Mouse (Mus musculus) heart, postnatal 25 days (tissue): ENCODE measurements around the gene Reg4. TPM values are rescaled to one million over a fixed set of nuclear protein-coding genes. Genes with fewer than 3 reads are reported as not detected.
A peak's percentile ranks its signal among the peaks of the same experiment; 100 is the strongest.

Experiments used
- DNase-seq: peaks from one replicate; pipeline ENCODE4 v3.0.0; 2022; ENCODE audit warnings: low spot score
- intact Hi-C: fragments of 180-260 bp; cut with DNase I; formaldehyde crosslinking; loops from one replicate; pipeline ENCODE4 v1.15.1; 2025
- total RNA-seq, 2 experiments: library from RNA; stranded (reverse); gene quantifications; 2 replicates each; pipeline ENCODE4 v1.2.3; 2021

The Reg4 gene
- total RNA-seq, 2 experiments from 2014 or later: not detected

- intact Hi-C loops: no loop called here
- DNase-seq: no peak
These were observed 51.9 kb downstream of the Reg4 start for GRCm38 (mm10) chr3:98273623-98274398.

GRCm38 (mm10) chr3:98279682-98280081 lies 57.7 kb downstream of the Reg4 start:
- no peak for DNase-seq
- intact Hi-C loops: no loop called here

- intact Hi-C loops: no loop called here
- DNase-seq: peak; percentile 54
These were observed 58.4 kb downstream of the Reg4 start, which contains the start of gene Hmgcs2 for GRCm38 (mm10) chr3:98280204-98280932. Gene Hmgcs2, plus strand, starts transcription at chr3:98280435.

GRCm38 (mm10) chr3:98280933-98281678 lies 59.1 kb downstream of the Reg4 start:
- intact Hi-C loops: no loop called here

DNA sequence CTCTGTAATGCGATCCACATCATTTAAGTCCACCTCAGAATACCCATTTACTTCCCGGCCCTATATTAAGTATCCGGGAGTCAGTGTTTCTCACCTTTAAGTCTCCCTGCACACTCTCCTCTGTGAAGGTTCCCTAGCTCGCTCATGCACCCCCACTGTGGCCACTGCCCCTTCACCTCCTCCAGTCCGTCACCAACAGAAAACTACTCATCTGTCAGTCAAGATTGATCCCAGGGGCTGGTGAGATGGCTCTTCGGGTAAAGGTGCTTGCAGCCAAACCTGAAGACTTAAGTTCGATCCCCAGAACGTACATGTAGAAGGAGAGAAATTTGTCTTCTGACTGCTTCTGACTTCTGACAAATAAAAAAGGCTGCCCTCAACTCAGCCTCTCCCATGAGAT lies 60.5 kb downstream of the Reg4 start:
- intact Hi-C loops: no loop called here
- DNase-seq: no peak

More at GRCm38 (mm10) chr3:98280933-98281678, 59.1 kb downstream of the Reg4 start:
- peak; percentile 24 for DNase-seq

DNA sequence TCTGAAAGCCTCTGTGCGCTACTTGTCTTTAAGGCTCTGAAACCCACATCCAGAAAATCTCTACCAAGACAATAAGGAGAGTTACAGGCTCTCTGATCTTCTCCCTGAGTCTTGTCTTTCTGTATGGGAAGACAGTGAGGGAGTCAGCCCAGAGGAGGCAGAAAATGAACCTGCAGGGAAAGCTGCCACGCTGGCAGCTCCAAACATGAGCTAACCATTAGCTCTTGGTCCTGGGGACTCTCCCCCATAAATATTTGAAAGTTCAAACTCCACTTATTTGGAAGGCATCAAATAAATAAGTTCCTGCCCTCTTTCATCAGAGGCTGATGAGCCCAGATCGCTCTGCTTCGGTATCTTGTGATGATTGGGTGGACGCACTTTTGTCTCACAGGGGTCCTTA lies 61.2 kb downstream of the Reg4 start:
- intact Hi-C loops: no loop called here
- DNase-seq: no peak

Other genes with a start within 250 kb of the Reg4 start
- gene Notch2, start 208.6 kb upstream of the Reg4 start, total RNA-seq: 10 to 100 TPM; 19.3 to 19.5 TPM
- not detected for gene Adam30, start 61.5 kb upstream of the Reg4 start, total RNA-seq
- 10 to 100 TPM; 12.7 to 14.3 TPM for gene Hmgcs2, start 58.3 kb downstream of the Reg4 start, total RNA-seq
- gene Phgdh, start 117.8 kb downstream of the Reg4 start, total RNA-seq: 1 to 10 TPM; 2.2 to 3.1 TPM
- 1 to 10 TPM; 5.6 to 6.8 TPM for gene Zfp697, start 160.3 kb downstream of the Reg4 start, total RNA-seq
- gene Gm4450, start 235.0 kb downstream of the Reg4 start, total RNA-seq: not detected